14 mouse cellular contexts compared by ENCODE assay signal in the genomic region with DNA sequence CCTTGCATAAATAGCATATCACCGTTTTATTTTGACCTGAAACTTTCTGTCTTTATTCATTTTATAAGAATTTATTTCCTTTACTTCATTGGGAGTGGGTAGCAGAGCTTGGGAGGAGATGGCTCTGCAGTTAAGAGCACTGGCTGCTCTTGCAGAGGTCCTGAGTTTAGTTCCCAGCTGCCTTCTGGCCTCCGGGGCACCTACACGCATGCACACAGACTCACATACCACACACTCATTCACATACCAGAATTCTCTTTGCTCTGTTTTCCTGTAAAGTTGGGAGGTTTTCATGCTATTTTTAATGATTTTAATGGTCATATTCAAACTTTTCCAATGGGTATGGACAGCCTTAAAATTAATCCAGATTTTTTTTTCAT.
"Had no signal": no experiment of that assay in that cellular context is flagged by ENCODE, and none has a peak within 500 bp of the region (broad histone marks: within the 10 kb centered on the region; RNA-seq: fewer than 3 reads in every experiment).

No protein-coding gene starts in this region.

- H3K4me2 ChIP-seq: kidney, embryonic 15.5 days; limb, embryonic 13.5 days; neural tube, embryonic 15.5 days had no signal

- H3K4me1 ChIP-seq: kidney, embryonic 15.5 days; limb, embryonic 13.5 days; midbrain, embryonic 10.5 days; neural tube, embryonic 15.5 days had no signal

- DNase-seq: kidney, adult 2 months; kidney, postnatal 14 days; left cerebral cortex, postnatal 4 days; lung, postnatal 4 days; midbrain, embryonic 14.5 days; right cerebral cortex, adult 18-20 months; right cerebral cortex, postnatal 25 days; thymus, adult 2 months; thymus, postnatal 25 days had no signal

- H3K36me3 ChIP-seq: kidney, embryonic 15.5 days; limb, embryonic 13.5 days; midbrain, embryonic 10.5 days; neural tube, embryonic 15.5 days had no signal

- H3K4me3 ChIP-seq: kidney, embryonic 15.5 days; limb, embryonic 13.5 days; midbrain, embryonic 10.5 days; myocyte; neural tube, embryonic 15.5 days had no signal

- H3K27me3 ChIP-seq: kidney, embryonic 15.5 days; limb, embryonic 13.5 days; neural tube, embryonic 15.5 days had no signal

- H3K9me3 ChIP-seq: kidney, embryonic 15.5 days; limb, embryonic 13.5 days; midbrain, embryonic 10.5 days; neural tube, embryonic 15.5 days had no signal

- H3K9ac ChIP-seq: kidney, embryonic 15.5 days; limb, embryonic 13.5 days; neural tube, embryonic 15.5 days had no signal

- H3K27ac ChIP-seq: kidney, embryonic 15.5 days; limb, embryonic 13.5 days; midbrain, embryonic 10.5 days; neural tube, embryonic 15.5 days had no signal
